Mouse (Mus musculus) mesoderm, embryonic 11.5 days (tissue): ENCODE data around the gene Pcnx3.
A peak's percentile ranks its signal among the peaks of the same experiment; 100 is the strongest.

Source experiments
- DNase-seq: peaks from one replicate; pipeline ENCODE4 v3.0.0-alpha.2; 2012; ENCODE audit warnings: low read depth, low spot score

Pcnx3 gene

DNA sequence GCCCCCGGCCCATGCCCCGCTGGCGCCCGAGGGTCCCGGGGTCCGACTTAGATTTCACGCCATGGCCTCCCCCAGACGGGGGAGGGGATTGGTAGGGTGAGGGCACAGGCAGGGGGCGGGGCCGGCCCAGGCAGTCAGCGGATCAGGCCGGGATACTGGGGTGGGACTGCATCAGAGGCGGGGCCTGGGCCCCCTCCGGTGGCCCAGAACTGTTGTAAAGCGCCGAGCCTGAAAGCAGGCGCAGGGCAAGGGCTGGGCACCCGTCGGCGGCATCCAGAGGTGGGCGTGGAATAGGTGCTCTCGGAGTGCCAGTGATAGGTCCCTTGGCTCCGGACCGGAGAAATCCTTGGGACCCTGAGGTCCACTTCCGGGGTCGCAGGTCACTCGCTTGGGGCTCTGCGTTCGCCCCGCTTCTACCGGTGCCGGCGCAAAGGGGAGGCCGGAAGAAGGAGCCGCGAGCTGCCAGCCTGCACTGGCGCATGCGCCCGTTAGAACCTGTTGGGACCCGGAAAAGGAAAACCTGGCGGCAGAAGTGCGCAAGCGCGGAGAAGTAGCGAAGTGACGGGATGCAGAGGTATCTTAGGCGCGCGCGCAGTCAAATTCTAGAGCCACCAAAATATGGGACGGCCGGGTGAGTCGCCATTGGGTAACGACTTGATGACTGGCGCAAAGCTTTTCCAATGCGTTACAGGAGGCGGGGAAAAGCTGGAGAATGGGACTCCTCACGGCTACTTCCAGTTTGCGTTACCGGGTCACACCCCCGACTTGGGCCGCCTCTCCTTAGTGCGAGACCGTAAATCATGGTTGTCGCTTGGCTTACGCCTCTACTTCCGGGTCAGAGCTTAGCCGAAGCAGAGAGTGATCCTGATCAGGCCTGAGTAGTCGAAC, at the start of gene Pcnx3, which contains the start of gene Map3k11:
TSS of gene Pcnx3 (minus strand) at position 709 of the 888 bp plus-strand sequence.
TSS of gene Map3k11 (plus strand) at position 543 of the 888 bp plus-strand sequence.
- peak; percentile 99 for DNase-seq

DNA sequence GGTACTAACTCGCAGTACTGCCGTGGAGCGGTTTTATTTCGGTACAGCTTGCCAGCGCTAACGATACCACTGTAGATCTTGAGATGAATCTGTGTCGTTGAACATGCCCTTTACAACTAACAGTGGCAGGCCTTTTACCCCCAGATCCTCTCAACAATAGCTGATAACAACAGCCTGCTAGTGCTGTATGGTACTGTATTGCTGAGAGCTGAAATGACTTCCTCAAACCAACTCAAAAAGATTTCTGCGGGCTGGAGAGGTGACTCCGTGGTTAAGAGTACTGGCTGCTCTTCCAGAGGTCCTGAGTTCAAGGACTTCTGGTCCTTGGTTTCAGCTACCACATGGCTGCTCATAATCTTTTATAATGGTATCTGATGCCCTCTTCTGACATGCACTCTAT, 45.6 kb upstream of the Pcnx3 start:
- no peak for DNase-seq

DNA sequence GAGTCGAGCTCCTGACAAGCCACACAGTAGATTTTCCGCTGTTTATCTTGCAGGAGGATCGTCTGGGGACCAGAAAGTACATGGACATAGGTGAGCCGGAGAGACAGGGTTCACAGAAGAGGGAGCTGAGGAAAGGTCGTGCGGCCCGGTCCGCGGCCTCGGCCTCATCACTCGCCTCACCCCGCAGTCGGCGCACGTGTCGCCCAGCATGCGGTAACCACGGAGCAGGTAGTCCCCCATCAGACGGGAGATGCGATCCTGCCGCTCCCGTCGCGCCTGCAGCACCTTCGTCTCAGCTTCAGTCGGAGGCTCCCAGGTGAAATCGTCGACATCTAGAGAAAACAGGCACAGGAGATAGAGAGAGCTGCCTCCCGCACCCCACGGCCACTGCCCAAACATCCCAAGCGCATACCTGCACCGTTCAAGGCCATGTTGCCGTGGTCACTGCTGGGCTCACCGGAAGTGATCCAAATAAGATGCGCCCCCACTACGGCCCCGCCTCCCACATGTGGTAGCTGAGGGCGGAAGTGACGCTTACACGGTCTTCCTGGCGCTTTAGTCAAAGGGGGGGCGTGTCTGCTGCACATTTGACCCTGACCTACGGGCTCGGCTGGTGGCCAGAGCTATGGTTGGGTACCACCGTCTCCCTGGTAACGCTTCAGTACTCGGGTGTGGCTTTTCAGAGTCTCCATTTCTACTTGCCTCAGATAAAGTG, 42.7 kb upstream of the Pcnx3 start:
- DNase-seq: peak; percentile 96

DNA sequence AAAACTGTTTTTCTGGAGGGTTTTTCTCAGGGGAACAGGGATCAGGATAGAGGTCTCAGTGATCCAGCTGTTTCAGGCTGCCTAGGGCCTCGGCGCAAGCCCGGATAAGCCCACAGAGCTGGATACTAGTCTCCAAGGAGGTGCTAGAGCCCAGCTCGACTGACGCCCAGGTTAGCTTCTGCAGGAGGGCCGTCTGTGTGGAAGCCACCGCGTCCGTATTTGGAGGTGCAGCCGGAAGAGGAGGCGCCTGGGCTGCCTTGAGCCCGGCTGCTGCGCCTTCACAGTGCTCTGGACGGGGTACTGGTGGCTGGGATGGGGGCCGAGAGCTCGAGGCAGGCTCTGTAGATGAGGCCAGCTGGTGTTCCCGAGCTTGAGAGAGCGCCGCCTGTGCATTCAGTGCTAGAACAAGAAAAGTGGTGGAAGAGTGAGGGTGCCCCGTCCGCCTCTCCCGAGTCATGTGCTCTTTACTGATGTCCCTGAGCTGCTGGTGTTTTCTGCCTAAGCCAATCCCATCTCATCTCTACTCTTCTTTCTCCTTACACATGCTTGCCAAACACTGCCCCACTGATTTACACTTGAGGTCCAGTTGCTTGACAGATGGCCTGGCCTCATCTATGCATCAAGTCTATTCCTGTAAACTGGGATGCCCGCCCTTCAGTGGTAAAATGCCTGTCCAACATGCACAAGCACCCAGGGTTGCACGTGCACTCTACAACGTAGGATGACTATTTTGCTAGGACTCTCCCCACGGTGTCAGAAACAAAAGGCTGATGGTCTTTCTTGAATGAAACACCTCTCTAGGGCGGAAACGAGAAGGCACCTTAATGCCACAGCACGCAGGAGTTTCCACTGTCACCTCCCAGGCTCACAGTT, 41.8 kb upstream of the Pcnx3 start:
- no peak for DNase-seq

DNA sequence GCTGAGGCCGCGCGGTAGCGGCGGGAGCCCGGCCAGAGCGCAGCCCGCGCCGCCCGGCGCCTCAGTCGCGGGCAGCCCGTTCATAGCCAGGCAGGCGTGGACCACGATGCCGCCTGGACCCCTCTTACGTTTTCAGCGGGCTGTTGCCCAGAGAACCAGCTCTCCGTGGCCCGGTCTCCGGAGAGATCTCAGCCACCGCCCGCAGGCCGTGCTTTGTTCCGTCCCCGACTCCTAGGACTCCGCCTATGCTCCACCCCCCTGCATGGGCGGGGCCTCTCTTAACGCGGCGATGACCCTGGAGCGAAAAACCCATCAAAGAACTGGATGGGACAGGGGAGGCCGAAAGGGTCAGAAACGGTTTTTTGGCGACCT, 40.7 kb upstream of the Pcnx3 start, which contains the start of gene Fam89b:
TSS of gene Fam89b (minus strand) at position 210 of the 372 bp plus-strand sequence.
- DNase-seq: peak; percentile 89

DNA sequence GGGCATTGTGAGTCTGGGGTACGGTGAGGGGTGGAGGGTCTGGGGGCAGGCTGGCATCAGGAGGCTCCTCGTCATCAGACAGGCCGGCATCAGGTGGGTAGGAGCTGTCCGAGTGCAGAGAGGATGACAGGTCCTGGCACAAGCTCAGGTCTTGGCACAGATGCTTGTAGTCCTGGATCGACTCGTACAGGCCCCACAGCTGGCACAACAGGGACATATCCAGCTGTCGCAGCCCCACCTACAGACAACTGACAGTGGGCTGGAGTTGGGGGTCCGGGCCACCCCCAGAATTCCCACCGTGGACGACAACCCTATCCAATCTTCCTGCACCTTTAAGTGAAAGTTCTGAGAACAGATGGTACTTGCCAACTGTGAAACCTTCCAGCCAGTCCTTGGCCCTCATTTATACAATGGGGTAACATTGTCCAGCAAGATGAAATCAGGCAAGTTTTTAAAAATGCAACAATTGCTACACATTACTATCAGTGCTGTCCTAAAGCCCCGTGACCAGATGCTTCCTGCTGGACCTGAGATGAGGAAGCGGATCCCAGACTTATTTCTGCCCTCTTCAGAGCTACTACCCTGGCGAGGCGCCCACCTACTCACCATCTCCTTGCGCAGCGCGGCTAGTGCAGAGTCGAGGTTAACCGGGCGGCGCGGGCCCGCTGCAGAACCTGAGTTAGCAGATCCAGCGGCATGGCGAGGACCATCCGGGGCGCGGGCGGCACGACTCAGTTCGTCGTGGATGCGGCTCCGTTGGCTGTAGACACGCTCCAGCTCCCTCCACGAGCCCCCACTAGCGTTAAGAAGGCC, 40.1 kb upstream of the Pcnx3 start:
- DNase-seq: peak; percentile 34

DNA sequence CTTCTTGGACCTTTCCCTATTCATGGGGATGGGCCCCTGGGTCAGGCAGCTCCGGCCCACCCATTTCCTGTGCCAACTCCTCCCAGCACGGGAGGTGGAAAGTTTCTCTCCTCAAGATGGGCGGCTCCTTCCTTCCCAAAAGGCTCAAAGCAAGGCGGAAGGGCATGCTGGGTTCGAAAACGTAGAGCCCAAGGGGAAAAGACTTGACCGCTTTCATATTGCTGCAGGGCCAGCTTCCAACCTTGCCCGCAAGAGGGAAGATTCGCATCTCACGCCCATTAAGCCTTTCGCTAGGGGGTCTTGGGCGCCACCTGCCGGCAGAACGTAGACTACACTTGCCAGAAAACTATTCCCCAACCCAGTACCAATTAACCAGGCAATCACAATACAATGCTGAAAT, 39.0 kb upstream of the Pcnx3 start:
- DNase-seq: peak; percentile 88

DNA sequence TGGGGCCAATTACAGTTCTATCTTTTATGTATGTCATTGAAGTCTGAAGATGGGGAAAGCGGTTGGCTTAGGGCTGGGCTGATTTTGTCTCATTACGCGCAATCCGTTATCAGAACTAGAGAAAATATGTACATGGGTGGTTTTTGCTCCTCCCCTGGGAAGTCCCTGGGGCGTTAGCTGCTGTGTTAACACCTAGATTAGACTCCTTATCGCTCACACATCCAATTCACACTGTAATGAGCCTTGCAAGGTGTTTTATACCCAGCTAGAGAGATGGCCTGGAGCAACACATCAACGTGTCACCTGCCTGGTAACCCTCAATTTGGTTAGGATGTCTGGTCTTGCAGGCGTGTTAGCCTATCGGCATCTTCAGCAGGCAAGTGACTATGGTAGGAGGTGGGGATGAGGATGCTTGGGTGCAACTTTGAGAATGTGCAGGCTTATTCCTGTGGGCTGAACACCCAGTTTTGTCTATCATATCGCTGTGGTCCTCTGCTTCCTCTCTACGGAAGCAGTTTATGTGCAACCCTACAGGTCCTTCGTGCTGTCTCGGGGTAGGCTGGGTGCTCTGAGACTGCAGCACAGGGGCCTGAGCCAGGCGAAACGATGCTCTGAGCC, 38.4 kb upstream of the Pcnx3 start:
- DNase-seq: no peak

DNA sequence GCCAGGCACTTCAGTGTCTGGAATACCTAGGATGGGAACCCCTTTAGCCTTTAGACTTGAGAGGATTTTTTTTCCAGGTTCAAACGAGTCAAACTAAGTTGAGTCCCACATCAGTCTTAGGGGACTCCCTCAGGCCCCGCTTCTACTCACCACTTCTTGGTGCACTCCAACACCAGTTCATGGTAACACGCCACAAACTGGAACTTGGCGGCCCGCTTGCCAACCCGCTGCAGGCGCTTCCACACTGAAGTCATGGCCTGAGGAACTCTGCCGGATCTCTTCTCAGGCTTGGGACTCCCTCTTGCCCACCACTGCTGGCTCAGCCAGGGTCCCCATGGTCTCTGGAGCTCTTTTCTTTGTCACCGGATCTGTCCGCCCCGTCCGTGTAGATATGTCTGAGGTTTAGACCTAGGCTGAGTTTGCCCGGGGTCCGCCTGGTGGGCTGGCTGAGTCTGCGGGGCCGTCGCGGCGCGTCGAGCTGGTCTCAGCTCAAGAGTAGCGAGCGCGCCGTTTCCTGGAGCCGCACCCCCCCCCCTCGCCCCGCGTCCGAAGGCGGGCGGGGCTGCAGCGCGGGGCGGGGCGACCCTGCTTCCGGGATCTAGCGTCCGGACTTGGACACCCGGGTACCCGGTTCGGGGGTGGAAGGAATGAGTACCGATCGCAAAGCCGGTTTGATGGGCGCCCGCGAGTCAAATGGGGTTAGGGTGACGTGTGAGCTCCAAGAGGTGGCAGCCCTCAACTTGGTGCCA, 37.2 kb upstream of the Pcnx3 start, which contains the start of gene Ehbp1l1:
TSS of gene Ehbp1l1 (minus strand) at position 551 of the 749 bp plus-strand sequence.
- no peak for DNase-seq

DNA sequence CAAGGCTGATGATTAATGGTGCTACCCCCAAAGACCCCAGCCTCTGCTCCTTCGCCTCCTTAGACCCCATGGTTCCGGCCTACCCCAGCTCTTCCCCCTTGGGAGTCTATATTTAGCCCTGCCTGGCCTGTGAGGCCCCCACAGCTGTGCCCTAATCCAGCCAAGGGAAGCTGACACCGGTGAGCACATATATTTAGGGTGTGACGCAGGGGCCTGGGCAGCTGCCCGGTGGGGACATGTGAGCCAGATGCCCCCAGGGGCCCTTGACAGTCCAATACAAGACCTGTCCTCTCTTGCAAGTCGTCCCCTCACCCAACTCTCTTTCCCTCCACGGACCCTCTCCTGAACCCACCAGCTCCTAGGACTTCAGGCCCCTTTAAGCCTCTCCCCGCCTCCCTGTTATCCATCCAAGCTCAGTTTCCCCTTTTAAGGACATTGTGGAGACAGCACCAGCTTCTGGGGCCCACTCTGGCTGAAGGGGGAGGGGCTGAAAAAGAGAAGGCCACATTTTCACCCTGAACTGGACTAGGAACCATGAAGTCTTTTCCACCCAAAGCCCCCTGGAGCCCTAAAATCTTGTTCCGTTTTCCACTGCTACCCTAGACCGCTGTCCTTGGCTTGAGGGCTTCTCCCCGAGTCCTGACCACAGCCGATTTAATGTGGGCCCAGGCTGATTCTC, 36.5 kb upstream of the Pcnx3 start:
- DNase-seq: no peak

DNA sequence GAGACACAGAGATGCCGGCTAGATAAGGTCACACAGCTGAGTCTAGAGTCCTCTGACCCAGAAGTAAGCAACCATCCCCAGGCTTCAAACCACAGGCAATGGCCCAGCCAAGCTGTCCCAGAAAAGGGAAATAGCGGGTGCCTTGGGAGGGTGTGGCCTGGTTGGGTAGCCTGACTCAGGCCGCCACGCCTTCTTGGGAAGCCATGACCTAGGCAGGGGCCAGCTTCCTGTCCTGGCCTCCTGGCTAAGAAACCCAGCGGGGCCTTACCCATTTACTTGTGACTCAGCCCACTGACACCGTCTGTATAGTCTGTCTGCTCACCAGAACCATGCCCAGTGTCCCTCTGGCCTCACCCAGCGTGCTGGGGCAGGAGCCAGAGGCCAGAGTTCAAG, 35.8 kb upstream of the Pcnx3 start:
- DNase-seq: no peak

DNA sequence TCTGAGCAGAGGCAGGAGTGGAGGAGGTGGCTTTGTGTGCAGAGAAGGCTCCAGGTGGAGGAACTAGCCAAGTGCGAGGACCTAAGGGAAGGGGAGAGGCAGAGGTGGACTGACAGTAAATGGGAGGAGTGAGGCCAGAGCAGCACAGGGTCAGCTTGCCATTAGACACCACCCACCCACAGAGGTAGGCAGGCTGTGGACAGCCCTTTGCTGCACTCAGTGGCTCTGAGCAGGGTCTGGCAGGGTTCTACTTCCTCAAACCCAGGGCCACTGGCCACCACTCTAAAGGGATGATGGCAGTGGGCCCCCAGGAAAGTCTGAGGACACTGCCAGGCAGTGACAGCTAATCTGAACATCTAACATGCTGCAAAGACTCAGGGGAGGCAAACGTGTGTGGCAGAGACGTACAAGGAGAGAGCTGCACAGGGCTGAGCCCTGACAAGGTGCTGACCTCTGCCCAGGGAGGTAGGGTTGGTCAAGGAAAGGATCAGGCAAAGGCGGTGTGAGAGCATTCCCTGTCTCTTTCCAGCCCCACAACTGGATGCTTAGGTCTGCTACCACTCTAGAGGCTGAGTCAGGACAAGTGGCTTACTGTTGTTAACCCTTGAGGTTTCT, 35.3 kb upstream of the Pcnx3 start:
- DNase-seq: no peak

DNA sequence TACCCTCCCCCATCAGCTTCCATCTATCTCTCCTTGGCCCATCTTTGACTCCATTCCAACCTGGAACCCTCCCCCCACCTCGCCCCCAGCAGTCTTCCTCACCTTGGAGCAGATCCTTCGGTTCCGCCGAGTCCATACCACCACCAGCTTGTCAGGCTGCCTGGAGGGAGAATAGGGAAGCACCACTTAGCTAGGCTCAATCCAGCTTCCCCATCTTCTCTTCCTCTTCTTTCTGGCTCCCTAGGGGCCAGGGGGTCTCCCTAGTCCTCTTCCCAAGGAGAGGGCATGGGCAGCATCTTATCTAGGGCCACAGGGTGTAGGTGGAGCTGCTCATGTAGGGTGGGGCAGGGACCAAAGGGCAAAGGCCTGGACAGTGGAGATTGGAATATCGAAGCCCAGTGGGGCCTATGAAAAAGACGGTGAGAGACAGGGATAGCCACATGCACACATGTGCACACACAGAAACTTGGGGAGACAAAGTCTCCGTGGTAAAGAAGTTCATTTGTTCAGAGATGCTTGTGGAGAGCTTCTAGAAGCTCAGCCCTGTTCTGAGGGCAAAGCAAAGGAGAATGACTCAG, 34.2 kb upstream of the Pcnx3 start:
- no peak for DNase-seq

DNA sequence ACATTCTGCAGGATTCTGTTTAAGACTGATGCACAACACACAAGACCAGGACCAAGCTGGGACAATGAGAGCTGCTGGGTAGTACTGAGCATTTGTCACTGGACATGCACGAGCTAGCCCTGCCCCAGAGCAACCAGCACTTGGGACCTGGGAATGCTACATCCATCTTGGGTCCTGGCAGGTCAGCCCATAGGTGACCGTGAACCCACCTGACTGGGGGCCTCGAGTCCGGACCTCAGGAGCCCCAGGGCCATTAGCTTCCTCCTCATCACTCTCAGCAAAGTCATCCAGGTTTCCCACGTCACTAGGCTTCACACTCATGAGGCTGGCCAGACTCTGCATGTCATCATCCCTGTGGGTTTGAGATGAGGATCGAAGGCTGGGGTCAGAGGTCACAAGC, 32.5 kb upstream of the Pcnx3 start:
- no peak for DNase-seq

DNA sequence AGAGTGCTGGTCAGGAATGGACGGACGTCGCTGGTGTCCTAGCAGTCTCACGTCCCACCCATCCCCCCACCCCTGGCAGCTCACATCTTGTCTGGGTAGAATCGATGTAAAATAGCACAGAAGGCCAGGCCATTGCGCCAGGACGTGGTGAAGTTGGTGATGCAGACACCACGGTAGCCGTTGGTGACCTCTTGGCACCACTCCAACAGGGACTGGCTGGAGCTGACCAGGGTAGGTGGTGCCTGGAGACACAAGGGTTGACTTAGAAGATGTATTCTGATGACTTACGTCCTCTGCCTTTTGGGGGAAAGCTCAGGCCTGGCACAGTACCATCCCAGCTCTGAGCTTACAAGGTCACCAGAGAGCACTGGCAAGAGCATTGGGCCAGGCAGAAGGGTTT, 28.2 kb upstream of the Pcnx3 start:
- no peak for DNase-seq

DNA sequence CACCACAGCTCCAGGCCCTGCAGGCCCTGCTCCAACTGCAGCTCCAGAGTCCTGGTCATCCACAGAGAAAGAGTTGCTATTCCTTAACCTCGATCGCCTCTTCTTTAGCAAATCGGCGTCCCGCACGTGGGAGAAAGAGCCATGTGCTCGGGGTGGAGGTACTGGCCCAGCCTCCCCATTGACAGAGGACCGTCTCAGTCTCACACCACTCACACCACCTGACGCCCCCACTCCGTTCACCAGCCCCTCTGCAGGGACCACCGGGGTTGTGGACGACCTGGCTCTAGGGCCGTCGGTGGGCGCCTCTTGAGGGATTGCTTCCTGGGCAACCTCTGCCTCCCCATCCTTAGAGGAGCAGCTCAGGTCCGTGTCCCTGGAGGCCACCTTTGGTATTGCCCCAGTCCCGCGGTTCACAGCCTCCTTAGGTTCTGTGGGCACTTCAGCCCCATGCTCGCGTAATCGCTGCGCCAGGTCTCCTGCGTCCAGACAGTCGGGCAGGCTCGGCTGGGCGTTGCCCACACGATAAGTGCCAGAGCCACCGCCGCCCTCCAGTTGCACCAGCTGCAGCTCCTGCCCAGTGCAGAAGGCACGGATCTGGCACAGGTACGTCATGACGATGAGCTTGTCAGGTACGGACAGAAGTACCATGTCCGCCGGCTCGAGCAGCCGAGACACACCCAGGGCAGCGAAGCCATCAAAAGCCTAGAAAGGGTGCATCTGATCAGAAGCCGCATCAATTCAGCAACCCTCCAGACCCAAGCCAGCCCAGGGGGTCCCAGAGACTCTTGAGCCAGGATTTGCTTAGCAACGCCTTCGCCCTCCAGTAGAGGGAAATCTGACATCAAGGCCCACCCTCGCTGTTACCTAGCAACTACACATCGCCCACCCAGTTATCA, 27.3 kb upstream of the Pcnx3 start:
- DNase-seq: no peak

DNA sequence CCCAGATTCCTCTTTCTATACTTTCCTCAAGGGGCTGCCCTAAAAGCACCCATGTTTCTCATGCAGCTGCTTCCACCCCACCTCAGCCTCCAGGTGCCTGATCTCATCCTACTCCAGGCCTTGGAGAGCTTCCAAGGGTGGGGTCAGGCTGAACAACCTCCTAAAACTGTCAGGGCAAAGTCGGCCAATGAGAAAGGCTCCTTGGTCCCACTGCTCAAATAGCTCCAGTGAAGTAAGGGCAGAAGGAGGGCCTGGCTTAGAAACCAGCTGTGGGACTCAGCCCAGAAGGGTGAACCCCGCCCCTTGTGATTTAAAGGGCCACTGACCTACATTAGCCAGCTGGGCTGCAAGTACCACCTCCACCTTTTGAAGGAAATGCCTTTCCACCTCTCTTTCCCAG, 25.0 kb upstream of the Pcnx3 start:
- DNase-seq: no peak
